Mouse (Mus musculus) frontal cortex, postnatal 10 days (tissue): ENCODE results near the gene Nkd1.
A peak's percentile ranks its signal among the peaks of the same experiment; 100 is the strongest.

Experiments
- DNase-seq, 2 experiments: peaks; one replicate each; pipeline ENCODE4 v3.0.0; 2022; ENCODE audit warnings: low spot score in 2 of 2, mixed read lengths in 1 of 2

Gene Nkd1

GRCm38 (mm10) chr8:88537998-88538975 is 17.1 kb downstream of the Nkd1 start:
- DNase-seq: no peak

DNA sequence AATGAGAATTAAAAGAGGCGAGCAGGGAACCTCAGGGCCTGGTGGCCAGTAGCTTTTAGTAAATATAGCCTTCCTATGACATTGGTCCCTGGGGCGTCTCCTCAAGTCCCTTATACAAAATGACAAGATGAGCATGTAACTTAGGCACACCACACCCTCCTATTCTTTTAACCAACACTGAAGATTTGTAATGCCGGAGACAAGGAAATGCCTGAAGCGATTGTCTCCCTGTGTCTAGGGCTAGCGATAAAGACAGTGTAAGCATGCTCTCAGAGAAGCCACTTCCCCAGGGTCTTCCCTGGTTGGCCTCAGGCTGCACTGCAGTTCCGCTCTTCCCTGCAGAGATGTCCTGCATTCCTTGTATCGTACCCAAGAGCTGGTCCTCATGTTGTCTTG is 17.8 kb downstream of the Nkd1 start:
- DNase-seq: no peak

GRCm38 (mm10) chr8:88539963-88540362 is 18.8 kb downstream of the Nkd1 start:
- no peak for DNase-seq

DNA sequence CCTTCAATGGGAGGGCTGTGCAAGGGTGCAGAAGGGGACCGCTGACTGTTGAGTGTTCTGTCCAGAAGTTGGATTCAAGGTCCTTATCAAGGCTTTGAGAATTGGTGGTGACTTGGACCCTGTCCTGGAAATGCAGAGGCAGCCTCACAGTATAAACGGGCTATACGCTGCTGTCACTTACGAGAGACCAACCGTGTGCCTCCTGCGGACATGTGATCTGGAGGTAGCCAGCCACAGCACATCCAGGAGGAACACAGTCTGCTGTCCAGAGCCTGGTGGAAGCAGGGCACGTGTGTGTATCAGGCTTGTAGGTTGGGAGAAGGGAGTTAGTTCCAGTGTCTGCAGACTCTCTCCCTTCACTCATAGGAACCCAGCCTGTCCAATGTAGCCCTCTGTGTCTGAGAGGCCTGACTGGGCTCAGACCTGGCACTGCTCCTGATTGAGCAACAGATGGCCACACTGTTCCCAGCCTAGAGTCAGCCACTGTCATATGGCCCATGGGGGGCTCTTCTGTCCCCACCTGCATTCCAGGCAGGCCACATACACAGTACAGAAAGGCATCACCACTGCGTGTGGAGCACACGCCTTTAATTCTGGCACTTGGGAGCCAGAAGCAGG is 21.6 kb downstream of the Nkd1 start:
- DNase-seq: no peak

GRCm38 (mm10) chr8:88544677-88545076 is 23.5 kb downstream of the Nkd1 start:
- DNase-seq: no peak

DNA sequence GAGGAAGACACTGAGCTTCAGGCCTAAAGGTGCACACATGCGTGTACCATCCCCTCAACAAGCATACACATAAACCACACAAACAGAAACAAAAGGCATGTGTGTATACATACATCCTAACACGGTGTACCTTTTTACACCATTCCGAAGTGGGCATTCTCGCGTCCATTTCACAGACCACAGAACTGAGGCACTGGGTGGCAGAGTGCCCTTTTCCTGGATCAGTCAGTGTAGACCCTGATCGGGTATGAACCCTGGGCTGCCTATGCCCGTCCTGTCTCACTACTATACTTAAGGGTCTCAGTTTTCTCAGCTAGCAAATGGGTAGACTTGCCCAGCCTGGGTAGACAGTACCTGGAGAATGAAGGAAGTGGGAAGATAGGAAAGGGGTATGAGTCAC is 24.3 kb downstream of the Nkd1 start:
- no peak for DNase-seq

- no peak for DNase-seq
These were observed 25.0 kb downstream of the Nkd1 start for GRCm38 (mm10) chr8:88546032-88546732.

GRCm38 (mm10) chr8:88555669-88556068 is 34.5 kb downstream of the Nkd1 start:
- no peak for DNase-seq

GRCm38 (mm10) chr8:88559985-88560473 is 38.9 kb downstream of the Nkd1 start:
- DNase-seq: no peak

DNA sequence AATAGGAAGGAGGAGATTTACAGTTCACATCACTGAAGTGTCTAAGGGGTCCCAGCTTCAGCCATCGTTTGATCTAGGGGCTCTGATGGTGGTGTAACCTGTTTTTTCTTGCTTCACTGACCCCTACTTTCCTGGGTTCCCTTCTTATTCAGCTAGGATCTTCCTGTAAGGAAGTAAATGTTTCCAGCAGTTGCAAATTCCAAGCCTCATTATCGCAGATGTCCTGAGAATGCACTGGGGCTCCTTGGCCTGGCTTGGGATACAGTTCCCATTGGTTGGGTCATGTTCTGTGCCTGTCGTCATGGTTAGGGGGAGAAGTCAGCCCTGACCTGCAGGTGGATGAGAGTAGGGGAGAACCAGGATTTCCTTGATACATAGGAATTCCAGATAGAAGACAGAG is 40.2 kb downstream of the Nkd1 start:
- no peak for DNase-seq

- no peak for DNase-seq
These were observed 43.2 kb downstream of the Nkd1 start for GRCm38 (mm10) chr8:88564256-88564903.

DNA sequence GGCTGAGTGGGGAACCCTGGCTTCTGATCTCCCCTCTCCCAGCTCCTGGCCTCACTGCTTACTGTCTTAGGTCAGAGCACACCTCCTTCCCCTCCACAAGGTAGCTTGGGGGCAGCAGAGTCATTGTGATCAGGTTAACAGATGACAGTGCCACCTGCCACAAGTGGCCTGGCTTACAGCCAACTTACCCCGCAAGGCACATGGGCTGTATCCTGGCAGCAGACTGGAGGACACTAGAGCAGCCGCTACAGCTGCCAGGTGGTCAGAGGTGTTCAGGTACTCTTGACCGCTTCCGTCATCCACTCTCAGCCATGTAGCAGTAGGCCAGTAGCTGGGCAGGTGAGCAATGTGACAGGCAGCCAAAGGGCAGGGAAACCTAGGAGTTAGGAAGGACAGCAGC is 45.0 kb downstream of the Nkd1 start:
- DNase-seq: no peak

DNA sequence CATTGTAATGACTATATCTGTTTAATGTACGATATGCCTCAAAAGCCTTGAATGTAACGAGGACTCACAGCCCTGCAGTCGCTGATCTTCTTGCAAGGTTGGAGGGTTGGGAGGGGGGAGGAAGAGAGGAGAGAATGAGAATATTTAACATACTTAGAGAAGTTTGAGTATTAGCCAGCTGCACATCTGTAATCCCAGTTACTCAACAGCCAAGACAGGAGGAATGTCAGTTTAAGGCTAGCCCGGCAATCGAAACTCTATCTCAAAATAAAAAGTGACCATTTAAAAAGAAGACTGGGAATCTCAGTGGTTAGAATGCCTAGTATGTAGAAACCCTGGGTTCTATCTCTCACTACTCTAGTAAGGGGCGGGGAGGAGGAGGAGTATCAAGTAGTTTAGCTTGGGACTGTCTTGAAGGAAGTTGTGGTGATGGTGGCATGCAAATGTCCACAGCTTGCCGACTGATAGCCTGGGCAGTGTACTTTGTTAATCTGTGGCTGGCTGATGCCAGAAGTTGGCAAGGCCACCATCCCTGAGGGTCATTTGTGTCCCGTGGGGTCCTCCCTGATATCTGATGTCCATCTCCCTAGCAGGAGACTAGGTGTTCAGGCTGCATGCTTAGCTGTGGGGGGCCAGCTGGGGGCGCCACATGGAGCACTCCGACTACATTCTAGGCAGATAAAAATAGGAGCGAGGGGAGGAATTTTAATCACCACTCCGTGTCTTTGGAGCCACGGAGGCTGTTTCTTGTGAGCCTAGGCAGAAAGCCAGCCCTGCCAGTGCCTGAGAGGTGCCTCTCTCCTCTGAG is 46.4 kb downstream of the Nkd1 start:
- DNase-seq: peak; percentile 59 to 61

GRCm38 (mm10) chr8:88568211-88568610 is 47.1 kb downstream of the Nkd1 start:
- no peak for DNase-seq

DNA sequence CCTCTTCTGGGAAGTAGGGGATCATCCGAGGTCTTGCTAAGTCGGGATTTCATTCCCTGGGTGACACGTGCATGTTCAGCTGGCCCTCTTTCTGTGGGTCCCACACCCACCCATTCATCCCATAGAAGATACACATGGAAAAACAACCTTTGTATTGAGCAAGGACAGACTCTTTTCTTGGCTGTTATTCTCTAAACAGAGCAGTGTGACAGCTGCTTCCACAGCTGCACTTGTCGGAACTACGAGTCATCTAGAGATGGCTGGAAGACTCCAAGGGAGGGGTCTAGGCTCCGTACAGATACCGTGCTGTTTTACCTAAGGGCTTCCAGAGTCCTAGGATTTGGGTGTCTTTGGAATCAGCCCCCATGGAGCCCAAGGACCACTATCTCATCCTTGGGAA is 48.2 kb downstream of the Nkd1 start:
- DNase-seq: no peak

GRCm38 (mm10) chr8:88570293-88570998 is 49.3 kb downstream of the Nkd1 start:
- DNase-seq: no peak

GRCm38 (mm10) chr8:88571434-88572184 is 50.5 kb downstream of the Nkd1 start:
- no peak for DNase-seq

DNA sequence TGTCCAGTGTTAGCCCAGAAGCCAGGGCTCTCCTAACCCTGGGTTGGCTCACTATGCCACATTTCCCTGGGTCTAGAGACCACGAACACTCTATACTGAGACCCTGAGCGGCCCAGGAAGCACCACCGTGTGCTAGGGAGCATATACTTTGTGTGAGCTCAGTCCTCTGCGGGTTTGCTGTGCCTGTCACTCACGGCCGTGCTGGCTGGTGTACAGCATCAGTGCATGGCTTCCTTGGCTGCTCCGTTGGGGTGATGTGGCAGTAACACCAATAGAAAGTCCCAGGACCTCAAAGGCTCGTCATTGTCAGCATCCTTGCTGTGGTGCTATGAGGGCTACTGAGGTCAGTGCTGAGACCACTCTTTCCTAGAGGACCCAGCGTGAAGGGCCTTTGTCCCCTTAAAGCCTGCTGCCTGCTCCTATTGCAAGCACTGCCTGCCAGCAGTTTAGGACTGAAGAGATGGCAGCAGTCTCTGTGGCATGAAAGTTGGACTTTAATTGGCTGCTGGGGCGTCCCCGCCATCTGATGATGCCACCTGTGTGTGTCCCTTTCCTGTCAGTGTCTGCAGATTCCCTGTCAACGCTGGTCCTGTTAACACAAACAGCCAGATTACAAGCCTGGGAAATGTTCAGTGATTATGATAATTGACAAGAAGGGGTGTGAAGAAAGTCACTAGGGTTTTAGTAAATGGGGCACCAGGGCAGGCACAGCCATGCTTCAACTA is 51.2 kb downstream of the Nkd1 start:
- DNase-seq: no peak
